In genomic region chr1:137073857-137074572, GRCm38 (mm10) we compare ENCODE assay signal across 10 mouse cellular contexts.
DNase-seq lines count a peak whose midpoint lies in the region; ATAC-seq lines count a peak whose summit lies in the region.
"Had no signal": no experiment of that assay in that cellular context is flagged by ENCODE, and none has a peak within 500 bp of the region (broad histone marks: within the 10 kb centered on the region; RNA-seq: fewer than 3 reads in every experiment).

No protein-coding gene starts in this region.

- no peak overlapping the region for H3K4me2 ChIP-seq in kidney, embryonic 15.5 days
- no peak overlapping the region for H3K4me2 ChIP-seq in liver, embryonic 16.5 days (ENCODE audit: low read depth, low read length)

- peak overlapping the region; percentile 51 for H3K27ac ChIP-seq in kidney, embryonic 15.5 days
- no peak overlapping the region for H3K27ac ChIP-seq in liver, embryonic 16.5 days (ENCODE audit: low read length)
- H3K27ac ChIP-seq: embryonic facial prominence, embryonic 13.5 days; hindbrain, postnatal 0 days had no signal

- H3K4me1 ChIP-seq in kidney, embryonic 15.5 days, result peaks cover 4% of the 10 kb centered on the region
- no peaks in the 10 kb centered on the region for H3K4me1 ChIP-seq in liver, embryonic 16.5 days (ENCODE audit: control insufficient read depth, low read depth, low read length)

- H3K9ac ChIP-seq in kidney, embryonic 15.5 days, result no peak overlapping the region
- H3K9ac ChIP-seq in liver, embryonic 16.5 days (ENCODE audit: low read depth, low read length), result no peak overlapping the region
- H3K9ac ChIP-seq: embryonic facial prominence, embryonic 13.5 days had no signal

- no peak overlapping the region for H3K4me3 ChIP-seq in kidney, embryonic 15.5 days (replicated peaks)
- no peak overlapping the region for H3K4me3 ChIP-seq in liver, embryonic 16.5 days (ENCODE audit: low read depth, low read length)
- H3K4me3 ChIP-seq: embryonic facial prominence, embryonic 13.5 days had no signal

- no peaks in the 10 kb centered on the region for H3K36me3 ChIP-seq in kidney, embryonic 15.5 days
- H3K36me3 ChIP-seq in liver, embryonic 16.5 days (ENCODE audit: control insufficient read depth, insufficient read depth), result no peaks in the 10 kb centered on the region
- H3K36me3 ChIP-seq: embryonic facial prominence, embryonic 13.5 days had no signal

- H3K27me3 ChIP-seq in kidney, embryonic 15.5 days, result no peaks in the 10 kb centered on the region
- H3K27me3 ChIP-seq in liver, embryonic 16.5 days (ENCODE audit: control insufficient read depth, insufficient read depth, low read depth, low read length), result no peaks in the 10 kb centered on the region
- H3K27me3 ChIP-seq: embryonic facial prominence, embryonic 13.5 days had no signal

- no peak for DNase-seq in kidney, postnatal 25 days
- DNase-seq in testis, postnatal 10 days (ENCODE audit: low spot score), result peak; percentile 32
- DNase-seq in testis, postnatal 14 days (ENCODE audit: low spot score), result no peak
- no peak for DNase-seq in frontal cortex, postnatal 10 days (ENCODE audit: low spot score in 2 of 2)
- DNase-seq: cerebellum, adult 8-10 months had no signal

- no peaks in the 10 kb centered on the region for H3K9me3 ChIP-seq in kidney, embryonic 15.5 days (replicated peaks)
- no peaks in the 10 kb centered on the region for H3K9me3 ChIP-seq in liver, embryonic 16.5 days (replicated peaks; ENCODE audit: control insufficient read depth, low read length)
- H3K9me3 ChIP-seq: embryonic facial prominence, embryonic 13.5 days had no signal

- WGBS in kidney, embryonic 15.5 days, result 53% methylated on average over 8 of the region's 8 CpGs
- WGBS in liver, embryonic 16.5 days (ENCODE audit: insufficient replicate concordance), result 14% methylated on average over 8 of the region's 8 CpGs

- ATAC-seq in kidney, embryonic 15.5 days (replicated peaks; ENCODE audit: low FRiP score), result no peak
- ATAC-seq in liver, embryonic 16.5 days (ENCODE audit: low read depth), result peak; percentile 68
- no peak for ATAC-seq in erythroblast, adult 5-6 weeks (replicated peaks; ENCODE audit: low FRiP score, poor library complexity, severe bottlenecking)
